Mouse (Mus musculus) neural tube, embryonic 12.5 days (tissue): ENCODE data around the gene Wnt7b. TPM values are rescaled to one million over a fixed set of nuclear protein-coding genes. Genes with fewer than 3 reads are reported as not detected.

ENCODE experiments used
- ATAC-seq: fragments of 200-750 bp; cut with Nextera tagmentation; 2 replicates; pipeline ENCODE4 v1.8.0; 2017; ENCODE audit warnings: low read depth, mild to moderate bottlenecking, moderate TSS enrichment, moderate library complexity; ENCODE audit not compliant: low FRiP score
- H3K27ac ChIP-seq: fragments of 300-500 bp; sonication (generic); 2 replicates; pipeline ENCODE4 v1.5.1; 2016
- H3K27me3 ChIP-seq: fragments of 300-500 bp; sonication (generic); replicated peaks from 2 replicates; pipeline ENCODE4 v1.6.1; 2016; ENCODE audit warnings: mild to moderate bottlenecking
- H3K36me3 ChIP-seq: fragments of 300-500 bp; sonication (generic); 2 replicates; pipeline ENCODE4 v1.6.1; 2016; ENCODE audit warnings: mild to moderate bottlenecking
- H3K4me1 ChIP-seq: fragments of 300-500 bp; sonication (generic); 2 replicates; pipeline ENCODE4 v1.6.1; 2016
- H3K4me2 ChIP-seq: fragments of 300-500 bp; sonication (generic); replicated peaks from 2 replicates; pipeline ENCODE4 v1.6.1; 2016; ENCODE audit warnings: mild to moderate bottlenecking
- H3K4me3 ChIP-seq: fragments of 300-500 bp; sonication (generic); 2 replicates; pipeline ENCODE4 v1.5.1; 2016
- H3K9ac ChIP-seq: fragments of 300-500 bp; sonication (generic); 2 replicates; pipeline ENCODE4 v1.6.1; 2016; ENCODE audit warnings: mild to moderate bottlenecking
- H3K9me3 ChIP-seq: fragments of 300-500 bp; sonication (generic); 2 replicates; pipeline ENCODE4 v1.6.1; 2016; ENCODE audit warnings: mild to moderate bottlenecking
- WGBS: fragments of 180-500 bp; shearing (Covaris S2); methylation state at CpG from one replicate; pipeline ENCODE4 v1.1.7; 2016; 5-methylcytosine and 5-hydroxymethylcytosine counted together
- polyA plus RNA-seq: library from polyadenylated mRNA; unstranded; fragments of >200 nt; fragmentation: Nextera tagmentation; extraction: Ambion mirVana; gene quantifications from 2 replicates; pipeline ENCODE4 v1.2.1, GENCODE M21; 2016

Wnt7b gene
- polyA plus RNA-seq, 1 experiment from 2014 or later: 90.3 TPM

GRCm38 (mm10) chr15:85577583-85578460, 4.5 kb downstream of the Wnt7b start:
- peaks cover 82% of the 10 kb centered on the region for H3K27me3 ChIP-seq
- no peak for ATAC-seq
- no peaks in the 10 kb centered on the region for H3K9me3 ChIP-seq
- 0 out of 2 replicates have a peak overlapping the region, but pooled peaks have one; percentile 68 for H3K27ac ChIP-seq
- under 1% methylated on average over 54 of the region's 54 CpGs for WGBS
- peak overlapping the region; percentile 98 for H3K4me2 ChIP-seq
- no peaks in the 10 kb centered on the region for H3K36me3 ChIP-seq
- H3K9ac ChIP-seq: peak overlapping the region; percentile 92
- peak overlapping the region; percentile 74 for H3K4me3 ChIP-seq
- H3K4me1 ChIP-seq: peaks cover 78% of the 10 kb centered on the region

- peak; percentile 54 for ATAC-seq
- WGBS: under 1% methylated on average over 60 of the region's 61 CpGs
- peak overlapping the region; percentile 98 for H3K4me2 ChIP-seq
Observed at GRCm38 (mm10) chr15:85576511-85577440, 5.5 kb downstream of the Wnt7b start.

GRCm38 (mm10) chr15:85576110-85576509, 6.2 kb downstream of the Wnt7b start:
- Histone ChIP-seq H3K36me3 (no peaks in the 10 kb centered on the region), H3K9ac (peak overlapping the region; percentile 92), H3K27ac (peak overlapping the region; percentile 68; the same call in 1 of the 2 replicates), H3K4me2 (peak overlapping the region; percentile 98), H3K9me3 (no peaks in the 10 kb centered on the region), H3K4me3 (peak overlapping the region; percentile 74), H3K27me3 (peaks cover 64% of the 10 kb centered on the region), H3K4me1 (peaks cover 70% of the 10 kb centered on the region)
- under 1% methylated on average over 20 of the region's 20 CpGs for WGBS
- no peak for ATAC-seq

More at GRCm38 (mm10) chr15:85576511-85577440, 5.5 kb downstream of the Wnt7b start:
- peak overlapping the region; percentile 68 for H3K27ac ChIP-seq
- peaks cover 76% of the 10 kb centered on the region for H3K4me1 ChIP-seq
- no peaks in the 10 kb centered on the region for H3K36me3 ChIP-seq
- H3K9me3 ChIP-seq: no peaks in the 10 kb centered on the region
- peak overlapping the region; percentile 92 for H3K9ac ChIP-seq
- peaks cover 71% of the 10 kb centered on the region for H3K27me3 ChIP-seq
- H3K4me3 ChIP-seq: peak overlapping the region; percentile 74

GRCm38 (mm10) chr15:85574558-85574957, 7.7 kb downstream of the Wnt7b start:
- no peak overlapping the region for H3K4me3 ChIP-seq
- peak overlapping the region; percentile 98 for H3K4me2 ChIP-seq

GRCm38 (mm10) chr15:85574086-85574485, 8.2 kb downstream of the Wnt7b start:
- ATAC-seq: no peak
- Histone ChIP-seq H3K4me3 (no peak overlapping the region), H3K27ac (no peak overlapping the region), H3K27me3 (peaks cover 44% of the 10 kb centered on the region), H3K4me2 (peak overlapping the region; percentile 98), H3K9ac (0 out of 2 replicates have a peak overlapping the region, but pooled peaks have one; percentile 8), H3K36me3 (no peaks in the 10 kb centered on the region), H3K4me1 (peaks cover 77% of the 10 kb centered on the region), H3K9me3 (no peaks in the 10 kb centered on the region)
- WGBS: 69% methylated on average over 5 of the region's 5 CpGs

More at GRCm38 (mm10) chr15:85574558-85574957, 7.7 kb downstream of the Wnt7b start:
- H3K27ac ChIP-seq: no peak overlapping the region
- peaks cover 72% of the 10 kb centered on the region for H3K4me1 ChIP-seq
- WGBS: 79% methylated on average over 8 of the region's 8 CpGs
- H3K9me3 ChIP-seq: no peaks in the 10 kb centered on the region
- H3K9ac ChIP-seq: no peak overlapping the region
- H3K27me3 ChIP-seq: peaks cover 49% of the 10 kb centered on the region
- no peak for ATAC-seq
- no peaks in the 10 kb centered on the region for H3K36me3 ChIP-seq

- H3K9me3 ChIP-seq: no peaks in the 10 kb centered on the region
- peaks cover 76% of the 10 kb centered on the region for H3K4me1 ChIP-seq
- no peak overlapping the region for H3K27ac ChIP-seq
- ATAC-seq: no peak
- peak overlapping the region; percentile 98; the same call in 1 of the 2 replicates for H3K4me2 ChIP-seq
- 12% methylated on average over 8 of the region's 8 CpGs for WGBS
- H3K27me3 ChIP-seq: peaks cover 31% of the 10 kb centered on the region
- peak overlapping the region; percentile 27; the same call in 1 of the 2 replicates for H3K9ac ChIP-seq
- no peak overlapping the region for H3K4me3 ChIP-seq
- H3K36me3 ChIP-seq: no peaks in the 10 kb centered on the region
Observed at GRCm38 (mm10) chr15:85572619-85573254, 9.5 kb downstream of the Wnt7b start.

GRCm38 (mm10) chr15:85569995-85570734, 12.1 kb downstream of the Wnt7b start:
- 78% methylated on average over 8 of the region's 8 CpGs for WGBS
- no peak for ATAC-seq
- Histone ChIP-seq H3K4me2 (0 out of 2 replicates have a peak overlapping the region, but pooled peaks have one; percentile 1), H3K9ac (no peak overlapping the region), H3K27me3 (peaks cover 7% of the 10 kb centered on the region; the same call in 1 of the 2 replicates), H3K4me3 (no peak overlapping the region), H3K27ac (no peak overlapping the region), H3K36me3 (no peaks in the 10 kb centered on the region), H3K9me3 (no peaks in the 10 kb centered on the region), H3K4me1 (peaks cover 69% of the 10 kb centered on the region)

- Histone ChIP-seq H3K4me2 (no peak overlapping the region), H3K27ac (0 out of 2 replicates have a peak overlapping the region, but pooled peaks have one; percentile 1), H3K9ac (no peak overlapping the region), H3K27me3 (peaks cover 3% of the 10 kb centered on the region; the same call in 1 of the 2 replicates), H3K9me3 (no peaks in the 10 kb centered on the region), H3K4me1 (peaks cover 69% of the 10 kb centered on the region), H3K4me3 (no peak overlapping the region), H3K36me3 (no peaks in the 10 kb centered on the region)
- WGBS: 60% methylated on average over 2 of the region's 2 CpGs
- no peak for ATAC-seq
Observed at GRCm38 (mm10) chr15:85569167-85569797, 13.0 kb downstream of the Wnt7b start.

GRCm38 (mm10) chr15:85568402-85568801, 13.9 kb downstream of the Wnt7b start:
- no peak overlapping the region for H3K9ac ChIP-seq
- no peaks in the 10 kb centered on the region for H3K36me3 ChIP-seq
- H3K4me2 ChIP-seq: no peak overlapping the region
- peaks cover 61% of the 10 kb centered on the region for H3K4me1 ChIP-seq
- H3K4me3 ChIP-seq: no peak overlapping the region
- no peak for ATAC-seq
- no peak overlapping the region for H3K27ac ChIP-seq
- H3K9me3 ChIP-seq: no peaks in the 10 kb centered on the region
- WGBS: 83% methylated on average over 3 of the region's 3 CpGs
- no peaks in the 10 kb centered on the region for H3K27me3 ChIP-seq

GRCm38 (mm10) chr15:85564966-85565365, 17.3 kb downstream of the Wnt7b start:
- ATAC-seq: peak; percentile 34; the same call in 1 of the 2 replicates
- Histone ChIP-seq H3K4me2 (no peak overlapping the region), H3K9me3 (no peaks in the 10 kb centered on the region), H3K9ac (no peak overlapping the region), H3K27ac (no peak overlapping the region), H3K36me3 (peaks cover 8% of the 10 kb centered on the region; the same call in 1 of the 2 replicates), H3K4me3 (no peak overlapping the region), H3K4me1 (peaks cover 38% of the 10 kb centered on the region), H3K27me3 (no peaks in the 10 kb centered on the region)
- 75% methylated on average over 5 of the region's 5 CpGs for WGBS
